Mouse (Mus musculus) liver, postnatal 0 days (tissue): Measurements from ENCODE around the gene Gpr183. TPM values are rescaled to one million over a fixed set of nuclear protein-coding genes. Genes with fewer than 3 reads are reported as not detected.

Experiments
- ATAC-seq: fragments of 200-750 bp; cut with Nextera tagmentation; 2 replicates; pipeline ENCODE4 v1.8.0; 2017; ENCODE audit warnings: mild to moderate bottlenecking, moderate library complexity
- DNase-seq: peaks from one replicate; pipeline ENCODE4 v3.0.0-alpha.2; 2016
- H3K27ac ChIP-seq: fragments of 300-500 bp; sonication (generic); 2 replicates; pipeline ENCODE4 v1.5.1; 2014; ENCODE audit warnings: antibody characterized with exemption, moderate library complexity, mild to moderate bottlenecking, low read depth
- H3K27me3 ChIP-seq: fragments of 300-500 bp; sonication (generic); 2 replicates; pipeline ENCODE4 v1.6.1; 2014; ENCODE audit warnings: low read length, control low read depth, mixed read lengths; ENCODE audit not compliant: insufficient read depth
- H3K36me3 ChIP-seq: fragments of 300-500 bp; sonication (generic); replicated peaks from 2 replicates; pipeline ENCODE4 v1.6.1; 2014; ENCODE audit warnings: mild to moderate bottlenecking, control low read depth, low read length, moderate library complexity, mixed read lengths; ENCODE audit not compliant: insufficient read depth
- H3K4me1 ChIP-seq: fragments of 300-500 bp; sonication (generic); 2 replicates; pipeline ENCODE4 v1.6.1; 2014; ENCODE audit warnings: antibody characterized with exemption, mild to moderate bottlenecking, control low read depth; ENCODE audit not compliant: insufficient read depth
- H3K4me2 ChIP-seq: fragments of 300-500 bp; sonication (generic); 2 replicates; pipeline ENCODE4 v1.6.1; 2014; ENCODE audit warnings: low read depth, mild to moderate bottlenecking, low read length, moderate library complexity, mixed read lengths
- H3K4me3 ChIP-seq: fragments of 300-500 bp; sonication (generic); 2 replicates; pipeline ENCODE4 v1.5.1; 2014; ENCODE audit warnings: low read depth, low read length
- H3K9ac ChIP-seq: fragments of 300-500 bp; sonication (generic); replicated peaks from 2 replicates; pipeline ENCODE4 v1.6.1; 2014; ENCODE audit warnings: mild to moderate bottlenecking, moderate library complexity
- H3K9me3 ChIP-seq: fragments of 300-500 bp; sonication (generic); 2 replicates; pipeline ENCODE4 v1.6.1; 2016; ENCODE audit warnings: mild to moderate bottlenecking, control low read depth, low read length, mixed read lengths
- CTCF ChIP-seq: sonication (generic); IDR thresholded peaks from 2 replicates; pipeline ENCODE4 v1.5.1; 2016; ENCODE audit warnings: antibody characterized with exemption, low read depth
- EP300 ChIP-seq: IDR thresholded peaks from 2 replicates; pipeline ENCODE4 v1.6.1; 2016; ENCODE audit warnings: antibody characterized with exemption, low read depth, mild to moderate bottlenecking
- WGBS: fragments of 180-500 bp; shearing (Covaris S2); extraction: QIAGEN DNeasy Blood & Tissue Kit; methylation state at CpG from one replicate; pipeline ENCODE4 v1.1.7; 2014; ENCODE audit not compliant: insufficient replicate concordance; 5-methylcytosine and 5-hydroxymethylcytosine counted together
- polyA plus RNA-seq: library from polyadenylated mRNA; unstranded; fragments of >200 nt; fragmentation: Nextera tagmentation; extraction: Ambion mirVana; gene quantifications from 2 replicates; pipeline ENCODE4 v1.2.1, GENCODE M21; 2015

Gene Gpr183
- polyA plus RNA-seq, 1 experiment from 2014 or later = 0.95 TPM

DNA sequence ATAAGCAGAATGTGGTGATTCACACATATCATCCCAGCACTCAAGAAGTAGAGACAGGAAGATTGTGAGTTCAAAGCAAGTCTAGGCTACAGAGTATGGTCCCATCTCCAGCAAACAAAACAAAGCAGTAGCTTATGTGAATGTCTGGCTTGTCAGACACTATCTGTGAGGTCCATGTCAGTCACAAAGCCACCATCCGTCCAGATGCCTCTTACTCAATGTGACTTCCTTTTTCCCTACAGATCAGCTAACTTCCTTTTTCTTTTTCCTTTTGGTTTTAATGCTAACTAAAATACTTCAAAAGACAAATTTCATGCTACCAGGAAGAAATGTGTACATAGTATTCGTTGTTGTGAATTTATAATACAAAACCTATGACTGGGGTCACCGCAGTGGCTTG lies 20.5 kb upstream of the Gpr183 start:
- DNase-seq = no peak
- Histone ChIP-seq H3K36me3 (no peaks in the 10 kb centered on the region; the same call in 1 of the 2 replicates), H3K9me3 (no peaks in the 10 kb centered on the region), H3K4me2 (no peak overlapping the region), H3K4me1 (peaks cover 18% of the 10 kb centered on the region), H3K27ac (no peak overlapping the region), H3K27me3 (no peaks in the 10 kb centered on the region), H3K9ac (no peak overlapping the region), H3K4me3 (no peak overlapping the region)
- TF ChIP-seq EP300 (no peak), CTCF (no peak)
- ATAC-seq = 0 out of 2 replicates have a peak, but pooled peaks have one; percentile 33
- WGBS = 32% methylated on average over 3 of the region's 3 CpGs

DNA sequence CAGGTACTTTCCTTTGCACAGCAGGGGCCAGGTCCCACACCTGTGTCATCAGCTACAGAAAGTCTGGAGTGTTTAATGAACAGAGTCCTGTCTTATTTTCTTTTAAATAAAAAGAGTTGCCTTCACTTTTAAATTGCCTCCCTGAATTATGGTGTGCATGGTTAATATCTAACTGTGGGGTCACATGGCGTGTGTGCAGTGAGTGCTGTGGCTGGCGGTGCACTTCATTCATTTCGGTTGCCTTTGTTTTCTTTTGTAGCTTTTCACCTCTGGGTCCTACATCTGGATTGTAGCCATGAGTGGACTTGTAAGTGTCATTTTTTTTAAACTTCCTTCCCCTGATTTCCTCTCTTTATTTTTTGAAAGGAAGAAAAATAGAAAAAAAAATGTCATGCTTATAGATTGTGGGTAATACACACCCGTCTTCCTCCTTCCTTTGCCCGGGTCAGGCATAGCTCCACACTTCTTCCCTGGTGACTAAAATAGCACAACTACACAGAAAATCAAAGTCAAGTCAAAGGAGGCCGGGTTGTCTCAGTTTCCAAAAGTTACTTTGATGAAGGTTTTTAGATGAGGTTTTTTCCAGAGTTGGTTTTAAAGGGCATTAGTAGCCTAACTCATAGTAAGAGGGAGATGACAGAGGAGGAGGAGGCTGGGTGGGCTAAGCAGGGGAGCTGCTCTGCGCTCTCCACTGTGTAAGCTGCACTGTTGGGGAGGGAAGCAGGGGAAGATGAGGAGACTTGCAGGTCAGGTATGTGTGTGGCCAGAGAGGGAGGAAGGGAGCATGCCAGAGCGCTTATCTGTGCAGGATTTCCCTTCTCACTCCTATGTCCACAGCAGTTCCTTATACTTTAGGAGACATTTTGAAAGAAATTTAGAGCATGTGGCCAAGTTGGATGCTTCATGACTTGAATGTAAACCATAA lies 18.3 kb upstream of the Gpr183 start:
- 0 out of 2 replicates have a peak, but pooled peaks have one; percentile 31 for ATAC-seq
- Histone ChIP-seq H3K4me2 (no peak overlapping the region), H3K27me3 (no peaks in the 10 kb centered on the region), H3K36me3 (no peaks in the 10 kb centered on the region; the same call in 1 of the 2 replicates), H3K4me3 (no peak overlapping the region), H3K9ac (no peak overlapping the region), H3K4me1 (peaks cover 12% of the 10 kb centered on the region), H3K27ac (no peak overlapping the region), H3K9me3 (no peaks in the 10 kb centered on the region)
- DNase-seq = no peak
- WGBS = 33% methylated on average over 8 of the region's 8 CpGs
- no peak for TF ChIP-seq CTCF

DNA sequence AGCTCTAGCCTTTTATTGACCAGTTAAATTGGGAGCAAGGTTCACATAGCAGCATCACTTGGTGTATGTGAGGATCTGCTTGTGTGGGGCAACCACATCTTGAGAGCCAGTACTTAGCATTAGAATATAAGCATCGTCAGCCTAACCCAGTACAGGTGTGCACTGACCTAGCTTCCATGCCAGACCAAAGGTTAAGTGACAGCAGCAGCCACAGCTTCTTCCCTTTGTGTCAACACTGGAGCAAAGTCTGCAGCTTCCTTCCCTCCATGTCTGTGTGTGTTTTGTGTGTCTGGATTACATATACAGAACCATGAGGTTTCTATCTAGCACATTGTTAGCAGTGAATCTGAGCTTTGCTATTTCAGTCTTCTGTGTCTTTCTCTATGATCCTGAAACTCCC lies 16.5 kb upstream of the Gpr183 start:
- Histone ChIP-seq H3K27ac (no peak overlapping the region), H3K9ac (no peak overlapping the region), H3K4me3 (no peak overlapping the region), H3K4me2 (no peak overlapping the region), H3K4me1 (peaks cover 7% of the 10 kb centered on the region), H3K9me3 (no peaks in the 10 kb centered on the region), H3K27me3 (no peaks in the 10 kb centered on the region), H3K36me3 (no peaks in the 10 kb centered on the region)
- DNase-seq (no peak), ATAC-seq (no peak)
- TF ChIP-seq CTCF (no peak), EP300 (no peak)
- WGBS = 52% methylated on average over 1 of the region's 1 CpGs

DNA sequence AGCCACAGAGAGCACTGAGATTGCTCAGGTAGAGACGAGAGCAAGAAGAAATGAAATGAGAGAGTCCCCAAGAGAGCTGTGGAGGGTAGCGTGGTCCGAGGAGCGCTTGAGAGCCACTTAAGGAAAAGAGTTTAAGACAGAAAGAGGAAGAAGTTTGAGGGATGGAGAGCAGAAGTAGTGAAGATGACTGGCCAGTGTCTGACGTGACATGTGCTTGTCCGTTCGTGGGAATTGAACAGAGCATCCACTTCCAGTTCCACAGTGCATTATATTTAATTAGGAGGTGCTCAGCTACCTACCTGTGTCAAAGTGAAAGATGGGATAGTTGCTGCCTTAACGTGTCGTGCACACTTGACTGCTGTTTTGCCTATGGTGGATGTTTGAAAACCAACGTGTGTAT lies 8.1 kb upstream of the Gpr183 start:
- 68% methylated on average over 10 of the region's 10 CpGs for WGBS
- Histone ChIP-seq H3K4me1 (no peaks in the 10 kb centered on the region), H3K36me3 (peaks cover 2% of the 10 kb centered on the region), H3K9me3 (no peaks in the 10 kb centered on the region), H3K4me2 (no peak overlapping the region), H3K27ac (no peak overlapping the region), H3K27me3 (no peaks in the 10 kb centered on the region), H3K9ac (no peak overlapping the region), H3K4me3 (no peak overlapping the region)
- TF ChIP-seq EP300 = no peak
- no peak for TF ChIP-seq CTCF
- no peak for ATAC-seq
- DNase-seq = no peak

DNA sequence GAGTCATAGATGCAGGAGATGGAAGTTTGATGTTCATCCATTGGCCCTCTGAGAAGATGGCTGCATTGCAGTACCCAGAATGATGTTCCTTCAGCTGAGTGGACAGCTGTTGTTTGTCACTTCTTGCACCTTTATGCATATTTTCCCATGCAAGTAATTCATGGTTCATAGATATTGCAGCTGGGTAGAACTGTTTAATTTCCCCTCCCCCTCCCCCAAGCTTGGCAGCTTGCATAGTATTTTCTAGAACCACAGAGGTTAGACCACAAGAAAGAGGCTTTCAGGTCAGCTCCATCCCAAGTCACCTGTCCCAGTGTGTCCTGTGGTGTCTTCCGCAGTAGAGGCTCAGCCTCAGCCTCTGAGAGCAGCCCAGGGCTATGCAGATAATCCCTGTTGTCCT lies 5.4 kb upstream of the Gpr183 start:
- Histone ChIP-seq H3K27ac (no peak overlapping the region), H3K9ac (no peak overlapping the region), H3K9me3 (no peaks in the 10 kb centered on the region), H3K4me2 (no peak overlapping the region), H3K4me3 (no peak overlapping the region), H3K36me3 (no peaks in the 10 kb centered on the region; the same call in none of the 2 replicates), H3K4me1 (no peaks in the 10 kb centered on the region), H3K27me3 (no peaks in the 10 kb centered on the region)
- 76% methylated on average over 1 of the region's 1 CpGs for WGBS
- DNase-seq (no peak), ATAC-seq (no peak)
- no peak for TF ChIP-seq EP300
- no peak for TF ChIP-seq CTCF

DNA sequence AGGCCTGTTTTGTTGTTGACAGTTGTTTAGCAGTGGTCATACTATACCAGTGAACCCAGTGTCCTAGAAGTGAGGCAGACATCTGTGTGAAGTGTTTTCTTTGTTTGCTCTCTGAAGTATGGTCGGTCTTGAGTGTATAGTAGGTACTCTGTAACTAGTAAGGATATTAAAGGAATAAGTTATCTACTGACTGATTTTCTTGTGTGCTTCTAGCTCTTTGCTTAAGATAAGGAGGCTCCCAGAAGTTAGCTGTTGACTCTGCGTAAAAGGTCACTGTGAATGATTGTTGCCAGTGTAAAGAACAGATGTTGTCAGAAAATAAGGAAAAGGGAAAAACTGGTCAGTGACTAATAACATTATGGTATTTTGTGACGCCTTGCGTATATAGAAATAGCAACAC lies 2.1 kb upstream of the Gpr183 start:
- Histone ChIP-seq H3K9ac (no peak overlapping the region), H3K4me1 (peaks cover 6% of the 10 kb centered on the region), H3K36me3 (no peaks in the 10 kb centered on the region), H3K4me3 (no peak overlapping the region), H3K9me3 (no peaks in the 10 kb centered on the region), H3K27ac (no peak overlapping the region), H3K4me2 (no peak overlapping the region), H3K27me3 (no peaks in the 10 kb centered on the region)
- TF ChIP-seq EP300 (no peak), CTCF (no peak)
- no peak for ATAC-seq
- DNase-seq = no peak
- WGBS = 68% methylated on average over 4 of the region's 4 CpGs
